Mouse (Mus musculus): Measurements from ENCODE around the gene Lefty1.
"Not testable (repeated sequence)": the region's sequence is repeated elsewhere in the genome, so short reads cannot be mapped to it uniquely, and the experiment has no call there.

Gene Lefty1

DNA sequence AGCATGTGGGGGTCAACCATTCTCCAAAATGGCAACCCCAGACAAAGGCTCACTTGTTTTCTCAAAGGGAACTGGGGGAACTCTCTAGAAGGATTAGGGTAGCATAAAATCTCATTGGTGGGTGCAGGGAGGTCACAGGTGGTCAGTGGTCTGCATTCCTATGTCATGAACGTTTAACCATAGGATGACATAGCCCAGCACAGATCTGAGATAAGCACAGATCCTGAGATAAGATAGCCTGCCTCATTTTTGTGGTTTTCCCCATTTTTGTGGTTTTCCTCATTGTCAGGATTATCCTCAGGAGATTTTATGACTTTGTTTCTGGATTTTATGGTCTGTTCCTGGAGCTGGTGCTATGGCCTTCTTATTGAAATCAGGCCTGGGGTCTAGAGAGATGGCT is 17.8 kb upstream of the Lefty1 start:
- ATAC-seq (ENCODE audit: insufficient number of reproducible peaks, low FRiP score, low TSS enrichment): no peak

DNA sequence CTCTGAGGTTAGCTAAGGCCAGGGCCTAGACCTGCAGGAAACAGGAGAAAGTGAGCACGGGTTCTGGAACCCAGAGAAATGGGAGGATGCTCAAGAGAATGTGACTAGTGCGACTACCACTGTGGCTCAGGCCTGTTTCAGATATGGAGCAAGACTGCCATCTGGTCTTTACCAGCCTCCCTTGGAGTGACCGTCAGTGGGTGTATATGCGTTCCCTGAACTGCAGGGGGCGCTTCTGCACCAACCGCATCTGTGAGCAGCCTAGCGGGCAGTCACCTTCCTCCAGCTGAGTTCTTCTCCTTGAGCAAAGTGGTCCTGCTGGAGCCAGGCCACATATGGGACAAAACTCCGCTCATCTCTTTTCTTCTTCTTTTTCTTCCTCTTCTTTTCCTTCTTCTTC is 15.1 kb upstream of the Lefty1 start:
- ATAC-seq (ENCODE audit: insufficient number of reproducible peaks, low FRiP score, low TSS enrichment): no peak

DNA sequence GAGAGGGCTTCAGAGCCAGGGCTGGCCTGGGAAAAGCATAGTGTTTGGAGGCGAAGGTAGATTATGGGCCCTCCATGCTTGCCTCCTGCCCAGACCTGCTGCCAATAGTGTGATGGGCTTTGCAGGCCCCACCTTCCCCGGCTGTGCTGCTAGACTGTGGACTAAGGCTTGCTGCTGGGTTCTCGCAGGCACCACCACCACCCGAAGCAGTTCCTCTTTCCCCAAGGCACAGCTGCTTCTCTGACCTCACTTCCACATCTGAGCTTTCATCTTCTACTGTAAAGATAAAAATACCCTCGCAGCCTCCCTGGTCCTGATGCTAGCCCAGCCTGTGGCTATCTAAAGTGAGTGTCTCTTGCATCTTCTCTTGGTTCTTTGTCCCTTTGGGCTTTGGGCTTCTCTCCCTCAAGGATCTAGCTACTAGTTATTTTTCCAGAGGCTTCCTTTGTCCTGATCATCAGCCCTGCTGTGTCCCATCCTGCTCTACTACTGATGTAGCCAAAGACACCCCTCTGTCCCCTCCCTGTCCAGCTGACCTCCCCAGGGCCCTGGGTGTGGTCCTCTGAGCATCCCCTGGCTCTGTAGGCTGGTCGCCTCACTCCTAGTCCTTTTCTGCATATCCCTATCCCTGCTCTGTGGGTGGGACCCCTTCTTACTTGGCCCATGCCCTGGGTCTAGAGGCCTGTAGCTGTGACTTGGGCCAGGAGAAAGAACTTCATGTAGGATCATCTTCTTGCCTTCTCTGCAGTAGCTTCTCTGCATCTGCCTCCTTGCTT is 12.4 kb upstream of the Lefty1 start:
- ATAC-seq (ENCODE audit: insufficient number of reproducible peaks, low FRiP score, low TSS enrichment): no peak

DNA sequence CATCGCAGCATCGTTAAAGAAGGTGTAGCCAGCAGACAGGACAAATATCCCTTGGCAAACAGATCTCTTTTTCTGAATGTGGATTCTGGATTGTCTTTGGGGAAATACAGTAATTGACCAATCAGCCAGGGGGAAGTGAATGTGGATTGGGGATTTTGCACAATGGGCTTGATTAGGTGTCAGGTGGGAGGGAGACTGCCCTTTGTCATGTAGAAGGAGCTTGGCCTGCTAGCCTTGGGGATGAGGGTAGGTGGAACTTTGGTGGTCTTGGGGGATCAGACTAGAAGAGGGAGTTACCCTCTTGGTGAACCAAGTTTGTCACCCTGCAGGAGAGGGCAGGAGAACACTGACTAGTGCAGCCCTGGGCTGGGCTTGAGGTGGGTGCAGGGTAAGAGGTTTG is 10.1 kb upstream of the Lefty1 start:
- ATAC-seq (ENCODE audit: insufficient number of reproducible peaks, low FRiP score, low TSS enrichment): no peak

DNA sequence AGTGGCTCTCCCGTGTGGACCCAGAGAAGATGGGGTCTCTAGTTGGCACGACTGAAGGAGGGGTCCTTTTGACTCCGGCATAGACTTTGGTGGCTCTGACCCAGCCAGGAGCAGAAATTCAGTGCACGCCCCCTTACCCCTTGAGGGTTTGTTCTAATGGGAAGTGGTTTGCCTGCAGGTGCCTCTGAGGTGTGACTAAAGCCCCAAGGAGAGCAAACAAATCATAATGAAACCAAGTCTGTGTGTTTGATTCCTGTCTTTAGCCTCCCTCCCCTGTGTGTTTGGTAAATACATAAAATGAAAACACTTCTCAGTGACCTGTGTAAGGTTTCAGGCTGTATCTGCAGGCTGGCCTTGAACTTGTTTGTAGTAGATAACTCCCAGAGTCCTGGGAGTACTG is 8.5 kb upstream of the Lefty1 start:
- ATAC-seq (ENCODE audit: insufficient number of reproducible peaks, low FRiP score, low TSS enrichment): no peak

DNA sequence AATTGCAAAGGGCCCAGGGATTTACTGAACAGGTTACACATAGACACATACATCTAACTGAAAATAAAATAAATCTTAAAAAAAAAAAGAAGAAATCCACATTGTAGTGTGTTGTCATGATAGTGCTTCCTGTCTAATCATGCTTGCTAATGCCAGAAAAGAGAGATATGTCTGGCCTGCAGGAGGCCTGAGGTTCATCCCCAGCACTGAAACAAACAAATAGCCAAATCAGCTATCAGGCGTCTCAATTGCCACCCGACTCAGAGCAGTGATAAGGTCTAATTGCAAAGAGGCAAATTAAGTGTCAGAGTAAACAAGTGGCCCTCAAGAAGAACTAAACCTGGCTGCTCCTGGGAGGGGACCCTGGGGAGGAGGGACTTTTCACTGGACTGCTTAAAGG is 5.2 kb upstream of the Lefty1 start:
- no peak for ATAC-seq (ENCODE audit: insufficient number of reproducible peaks, low FRiP score, low TSS enrichment)

DNA sequence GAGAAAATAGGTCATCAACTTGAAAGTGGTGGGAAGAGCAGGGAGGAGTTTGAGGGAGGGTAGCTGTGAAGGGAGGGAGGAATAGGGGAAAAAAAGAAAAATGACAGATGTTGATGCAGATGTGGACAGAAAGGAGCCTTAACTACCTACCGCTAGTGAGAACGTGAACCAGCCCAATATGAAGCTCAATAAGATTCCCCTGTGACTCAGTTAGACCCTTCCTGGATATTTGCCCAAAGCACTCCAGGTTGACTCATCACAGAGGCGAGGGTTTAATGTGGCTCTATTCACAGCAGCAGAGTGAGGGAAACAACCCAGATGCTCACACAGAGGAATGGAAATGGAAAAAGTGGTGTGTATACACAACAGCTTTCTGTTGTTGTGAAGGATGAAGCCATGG is 3.7 kb upstream of the Lefty1 start:
- ATAC-seq (ENCODE audit: insufficient number of reproducible peaks, low FRiP score, low TSS enrichment): no peak

DNA sequence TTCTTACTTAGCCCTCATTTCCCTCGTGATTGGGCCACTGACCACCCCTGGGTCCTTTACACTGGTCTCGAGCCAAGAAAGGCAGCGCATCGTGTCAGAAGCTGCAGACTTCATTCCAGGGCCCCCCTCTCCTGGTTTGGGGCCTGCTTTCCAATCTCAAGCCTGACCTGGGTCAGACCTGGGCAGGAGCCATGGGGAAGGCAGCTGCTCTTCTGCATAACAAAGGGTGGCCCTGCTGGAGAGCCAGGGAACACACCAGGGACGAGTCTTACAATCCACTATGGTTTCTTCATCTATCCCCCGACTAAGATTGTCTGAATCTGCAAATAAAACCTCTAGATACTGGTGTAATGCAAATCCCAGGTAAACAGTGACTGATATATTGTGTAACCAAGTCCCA is 1.2 kb upstream of the Lefty1 start:
- no peak for ATAC-seq (ENCODE audit: insufficient number of reproducible peaks, low FRiP score, low TSS enrichment)

DNA sequence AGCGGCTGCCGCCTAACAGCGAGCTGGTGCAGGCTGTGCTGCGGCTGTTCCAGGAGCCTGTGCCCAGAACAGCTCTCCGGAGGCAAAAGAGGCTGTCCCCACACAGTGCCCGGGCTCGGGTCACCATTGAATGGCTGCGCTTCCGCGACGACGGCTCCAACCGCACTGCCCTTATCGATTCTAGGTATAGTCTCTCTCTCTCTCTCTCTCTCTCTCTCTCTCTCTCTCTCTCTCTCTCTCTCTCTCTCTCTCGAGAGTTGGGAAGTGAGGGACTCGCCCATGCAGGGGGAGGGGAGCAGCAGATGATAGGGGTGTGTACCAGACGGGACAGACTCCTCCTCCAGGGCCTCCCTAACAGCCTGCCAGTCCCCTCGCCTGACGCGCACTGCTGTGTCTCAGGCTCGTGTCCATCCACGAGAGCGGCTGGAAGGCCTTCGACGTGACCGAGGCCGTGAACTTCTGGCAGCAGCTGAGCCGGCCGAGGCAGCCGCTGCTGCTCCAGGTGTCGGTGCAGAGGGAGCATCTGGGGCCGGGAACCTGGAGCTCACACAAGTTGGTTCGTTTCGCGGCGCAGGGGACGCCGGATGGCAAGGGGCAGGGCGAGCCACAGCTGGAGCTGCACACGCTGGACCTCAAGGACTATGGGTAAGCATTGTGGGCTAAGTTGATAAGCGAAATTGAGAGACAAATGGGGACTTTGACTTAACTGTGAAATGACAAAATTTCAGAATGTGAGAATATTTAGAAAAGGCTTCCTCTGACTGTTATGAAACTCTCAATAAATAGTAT is 2.0 kb downstream of the Lefty1 start:
- not testable (repeated sequence) for ATAC-seq (ENCODE audit: insufficient number of reproducible peaks, low FRiP score, low TSS enrichment)

DNA sequence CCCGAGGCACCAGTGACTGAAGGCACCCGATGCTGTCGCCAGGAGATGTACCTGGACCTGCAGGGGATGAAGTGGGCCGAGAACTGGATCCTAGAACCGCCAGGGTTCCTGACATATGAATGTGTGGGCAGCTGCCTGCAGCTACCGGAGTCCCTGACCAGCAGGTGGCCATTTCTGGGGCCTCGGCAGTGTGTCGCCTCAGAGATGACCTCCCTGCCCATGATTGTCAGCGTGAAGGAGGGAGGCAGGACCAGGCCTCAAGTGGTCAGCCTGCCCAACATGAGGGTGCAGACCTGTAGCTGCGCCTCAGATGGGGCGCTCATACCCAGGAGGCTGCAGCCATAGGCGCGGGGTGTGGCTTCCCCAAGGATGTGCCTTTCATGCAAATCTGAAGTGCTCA is 2.8 kb downstream of the Lefty1 start:
- ATAC-seq (ENCODE audit: insufficient number of reproducible peaks, low FRiP score, low TSS enrichment): not testable (repeated sequence)

DNA sequence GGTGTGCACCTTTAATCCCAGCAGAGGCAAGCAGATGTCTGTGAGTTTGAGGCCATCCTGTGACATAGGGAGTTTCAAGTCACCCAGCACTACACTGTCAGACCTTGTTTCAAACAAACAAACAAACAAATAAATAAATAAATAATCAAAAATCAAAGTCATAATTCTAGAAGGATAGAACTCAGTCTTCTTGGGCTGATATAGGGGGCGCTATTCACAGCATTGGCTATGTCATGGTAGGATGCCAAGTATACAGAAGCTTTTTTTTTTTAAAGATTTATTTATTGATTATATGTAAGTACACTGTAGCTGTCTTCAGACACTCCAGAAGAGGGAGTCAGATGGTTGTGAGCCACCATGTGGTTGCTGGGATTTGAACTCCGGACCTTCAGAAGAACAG is 4.0 kb downstream of the Lefty1 start:
- not testable (repeated sequence) for ATAC-seq (ENCODE audit: insufficient number of reproducible peaks, low FRiP score, low TSS enrichment)

DNA sequence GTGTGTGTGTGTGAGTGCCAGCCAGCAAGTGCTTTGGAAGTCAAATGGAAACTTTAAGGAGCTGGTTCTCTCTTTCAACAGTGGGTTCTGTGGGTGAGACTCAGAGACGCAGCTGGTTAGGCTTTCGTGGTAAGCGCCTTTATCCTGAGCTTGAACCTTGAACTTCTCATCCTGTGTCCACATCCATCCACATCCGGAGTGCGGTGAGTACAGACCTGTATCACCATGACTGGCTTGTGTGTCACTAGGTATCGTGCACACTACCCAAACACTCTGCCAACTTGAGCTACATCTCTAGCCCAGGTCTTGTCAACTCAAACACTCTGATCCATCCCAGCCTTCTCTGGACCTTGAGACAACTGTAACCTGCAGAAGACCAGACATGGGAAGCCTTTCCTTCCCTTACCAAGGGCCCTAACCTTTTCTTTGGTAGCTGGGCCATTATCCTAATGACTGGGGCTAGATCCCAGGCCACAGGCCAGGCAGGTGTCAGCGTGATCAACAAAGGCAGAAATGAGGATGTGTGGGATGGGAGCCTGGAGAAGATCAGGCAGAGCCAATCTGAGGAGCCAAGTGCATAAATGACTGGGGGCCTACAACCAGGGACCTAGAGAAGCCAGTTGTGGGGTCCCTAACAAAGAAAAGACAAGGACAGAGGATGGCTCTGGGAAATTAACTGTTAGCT is 6.1 kb downstream of the Lefty1 start:
- ATAC-seq (ENCODE audit: insufficient number of reproducible peaks, low FRiP score, low TSS enrichment): no peak

DNA sequence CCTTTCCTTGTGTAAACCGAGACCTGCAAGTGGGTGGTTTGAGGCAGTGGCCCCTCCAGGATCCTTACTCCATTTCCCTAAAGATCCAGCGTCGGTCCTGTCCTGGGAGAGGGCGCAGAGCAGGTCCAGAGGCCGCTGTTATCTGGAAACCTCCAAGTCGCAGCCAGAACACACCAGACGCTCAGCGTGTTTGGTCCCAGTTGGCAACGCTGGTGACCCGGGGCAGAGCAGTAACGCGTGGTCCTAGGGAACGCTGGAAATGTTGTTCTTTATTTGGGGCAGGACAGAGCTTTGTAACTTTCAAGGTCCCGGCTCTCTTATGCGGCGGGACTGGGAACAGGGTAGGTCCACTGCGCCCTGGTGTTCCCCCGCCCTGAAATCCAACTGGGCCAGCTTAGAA is 6.9 kb downstream of the Lefty1 start:
- no peak for ATAC-seq (ENCODE audit: insufficient number of reproducible peaks, low FRiP score, low TSS enrichment)

DNA sequence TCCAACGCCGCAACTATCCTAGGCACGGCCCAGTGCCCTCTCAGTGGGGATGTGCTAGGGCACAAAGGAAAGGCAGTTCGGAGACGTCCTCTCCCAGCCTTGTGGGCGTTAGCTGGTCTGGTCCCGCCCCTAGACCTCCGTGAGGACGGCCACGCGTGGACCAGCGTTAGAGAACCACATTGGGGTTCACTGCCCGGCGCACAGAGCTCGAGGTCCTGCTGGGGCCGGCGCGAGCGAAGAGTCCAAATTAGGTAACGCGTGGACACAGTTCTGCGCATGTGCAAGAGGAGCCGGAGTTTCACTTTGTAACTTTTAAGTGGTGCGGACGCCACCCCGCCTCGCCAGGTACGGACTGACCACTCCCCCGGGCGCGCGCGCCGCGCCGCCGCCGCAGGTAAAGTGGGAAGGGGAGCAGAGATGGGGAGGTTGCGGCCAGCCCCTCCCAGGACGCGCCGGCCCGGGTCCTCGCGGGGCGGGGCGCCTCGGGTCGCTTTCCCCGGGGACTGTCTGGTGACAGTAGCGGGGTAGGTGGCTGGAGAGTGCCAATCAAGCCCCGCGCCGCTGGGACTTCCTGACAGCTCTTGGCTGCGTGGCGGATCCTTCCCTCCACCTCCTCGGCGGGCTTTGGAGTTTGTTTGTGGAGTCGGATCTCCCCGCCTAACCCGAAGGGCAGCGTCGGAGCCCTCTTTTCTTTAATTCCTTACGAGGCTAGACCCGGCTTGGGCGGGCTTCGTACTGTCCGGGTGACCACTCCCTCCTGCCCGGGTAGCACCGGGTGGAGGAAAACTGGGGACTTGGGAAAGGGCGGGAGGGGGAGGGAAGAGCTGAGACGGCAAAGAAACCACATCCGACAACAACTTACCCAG is 7.6 kb downstream of the Lefty1 start, which contains the start of gene Tmem63a:
Gene Tmem63a, plus strand, starts transcription at position 179 of the 866 bp plus-strand sequence.
- ATAC-seq (ENCODE audit: insufficient number of reproducible peaks, low FRiP score, low TSS enrichment): no peak

DNA sequence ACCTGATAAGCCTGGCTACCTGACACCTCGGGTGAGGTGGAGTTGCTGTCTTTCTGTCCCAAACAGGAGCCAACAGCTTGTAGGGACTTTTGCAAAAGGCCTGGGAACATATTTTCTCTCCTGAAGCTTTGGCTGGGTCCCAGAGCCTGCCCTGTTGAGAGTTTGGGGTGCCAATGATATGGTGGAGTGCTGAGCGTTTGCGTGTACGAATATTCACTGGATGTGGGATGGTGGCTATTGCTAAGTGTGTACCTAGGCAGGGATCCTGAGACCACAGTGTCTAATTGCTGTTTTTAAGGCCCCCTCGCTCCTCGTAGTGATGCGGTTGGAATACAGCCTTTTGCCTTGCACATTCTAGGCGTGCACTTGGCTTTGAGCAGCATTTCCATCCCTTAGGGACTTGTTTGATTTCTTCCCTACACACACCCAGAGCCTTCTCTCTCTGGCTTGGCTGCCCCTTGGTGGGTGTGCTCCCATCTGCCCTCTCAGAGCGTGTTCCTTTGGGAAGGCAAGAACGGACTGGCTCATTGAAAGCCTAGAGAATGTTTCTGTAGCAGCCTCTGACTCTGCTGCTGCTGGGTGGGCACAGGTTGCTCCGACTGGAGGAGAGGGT is 8.3 kb downstream of the Lefty1 start:
- ATAC-seq (ENCODE audit: insufficient number of reproducible peaks, low FRiP score, low TSS enrichment): no peak

DNA sequence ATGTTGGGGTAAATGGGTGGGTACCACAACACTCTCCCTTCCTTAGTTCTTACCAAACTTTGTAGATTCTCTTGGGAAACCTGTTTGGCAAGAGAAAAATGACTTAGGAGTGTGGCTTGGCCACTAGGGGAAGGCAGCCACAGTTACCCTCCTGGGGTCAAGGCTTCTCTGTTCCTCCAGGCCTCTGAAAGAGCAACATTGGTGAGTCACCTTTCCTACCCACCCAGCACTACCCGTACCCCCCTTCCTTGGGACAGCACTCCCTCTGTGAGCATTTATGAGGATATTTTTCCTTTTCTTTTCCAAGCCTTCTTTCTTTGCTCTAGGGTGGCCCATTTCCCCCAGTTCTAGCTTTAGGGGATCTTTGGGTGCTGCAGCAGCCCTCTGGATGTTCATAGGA is 9.1 kb downstream of the Lefty1 start:
- no peak for ATAC-seq (ENCODE audit: insufficient number of reproducible peaks, low FRiP score, low TSS enrichment)

DNA sequence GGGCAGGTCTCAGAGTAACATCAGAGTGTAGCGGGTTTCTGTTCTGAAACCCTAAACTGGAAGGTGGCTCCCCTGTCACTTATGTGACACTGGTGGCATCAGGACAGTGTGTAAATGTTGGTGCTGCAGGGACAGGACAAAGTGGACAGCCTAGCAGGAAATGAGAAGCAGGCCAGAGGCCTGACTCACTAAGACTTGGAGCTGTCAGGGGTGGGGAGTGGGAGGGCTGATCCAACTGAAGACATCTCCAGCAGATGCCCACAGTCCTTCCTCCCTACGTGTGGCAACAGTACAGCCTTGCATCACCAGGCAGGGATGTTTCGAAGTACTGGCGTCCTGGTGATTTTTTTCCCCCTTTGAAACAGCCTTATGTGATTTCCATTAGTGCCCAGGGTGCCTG is 9.7 kb downstream of the Lefty1 start:
- no peak for ATAC-seq (ENCODE audit: insufficient number of reproducible peaks, low FRiP score, low TSS enrichment)

DNA sequence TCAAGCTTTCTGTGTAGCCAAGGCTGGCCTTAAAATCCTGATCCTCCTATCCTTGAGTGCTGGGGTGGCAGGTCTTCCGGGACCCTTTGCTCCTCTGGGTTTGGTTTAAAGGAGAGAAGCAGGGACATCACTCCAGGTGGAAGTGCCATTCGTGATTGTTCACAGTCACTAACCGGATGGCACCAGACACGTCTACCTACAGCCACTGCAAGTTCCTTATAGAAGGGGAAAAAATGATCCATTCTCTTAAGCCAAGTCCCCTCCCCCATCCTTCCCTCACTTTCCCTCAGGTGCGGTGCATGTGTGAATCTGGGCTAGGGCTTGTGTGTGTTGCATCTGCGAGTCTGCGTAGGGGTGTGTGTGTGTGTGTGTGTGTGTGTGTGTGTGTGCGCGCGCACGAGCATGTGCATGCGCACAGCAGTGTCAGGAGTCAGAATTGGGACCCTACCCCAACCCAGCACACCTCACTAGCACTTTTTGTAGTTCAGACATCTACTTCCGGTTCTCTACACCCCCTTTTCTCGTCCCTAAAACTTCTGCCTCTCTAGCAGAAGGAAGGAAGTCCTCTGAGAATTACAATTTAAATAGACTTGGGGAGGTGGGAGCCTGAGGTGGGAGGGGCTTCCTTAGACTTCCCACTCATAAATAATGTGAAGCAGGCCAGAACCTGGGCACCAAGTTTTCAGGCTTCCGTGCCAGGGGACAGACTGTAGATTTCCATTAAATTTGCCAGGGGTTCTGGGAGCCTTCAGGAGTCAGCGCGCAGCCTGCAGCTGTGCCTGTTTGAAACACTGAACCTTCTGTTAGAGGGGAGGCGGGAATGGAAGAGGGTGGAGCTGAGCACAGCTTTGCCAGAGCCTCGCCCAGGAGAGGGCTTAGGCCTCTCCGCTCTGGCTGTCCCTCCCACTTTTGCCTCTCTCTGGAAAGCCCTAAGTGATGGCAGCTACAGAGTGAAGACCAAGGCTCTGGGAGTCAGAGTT is 10.5 kb downstream of the Lefty1 start:
- ATAC-seq (ENCODE audit: insufficient number of reproducible peaks, low FRiP score, low TSS enrichment): no peak

DNA sequence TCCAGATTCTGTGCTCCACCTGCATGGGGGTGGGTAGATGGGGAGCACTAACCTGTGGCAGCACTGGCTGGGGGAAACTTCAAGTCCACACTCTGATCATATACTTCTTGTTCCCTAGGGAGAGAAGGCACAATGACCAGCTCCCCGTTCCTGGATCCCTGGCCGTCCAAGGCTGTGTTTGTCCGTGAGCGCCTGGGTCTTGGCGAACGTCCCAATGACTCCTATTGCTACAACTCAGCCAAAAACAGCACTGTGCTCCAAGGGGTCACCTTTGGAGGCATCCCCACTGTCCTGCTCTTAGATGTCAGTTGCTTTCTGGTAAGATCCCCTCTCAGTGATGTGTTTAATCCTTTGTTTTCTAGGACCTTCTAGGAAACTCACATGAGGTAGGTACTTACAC is 11.6 kb downstream of the Lefty1 start:
- no peak for ATAC-seq (ENCODE audit: insufficient number of reproducible peaks, low FRiP score, low TSS enrichment)
